In the genomic region with DNA sequence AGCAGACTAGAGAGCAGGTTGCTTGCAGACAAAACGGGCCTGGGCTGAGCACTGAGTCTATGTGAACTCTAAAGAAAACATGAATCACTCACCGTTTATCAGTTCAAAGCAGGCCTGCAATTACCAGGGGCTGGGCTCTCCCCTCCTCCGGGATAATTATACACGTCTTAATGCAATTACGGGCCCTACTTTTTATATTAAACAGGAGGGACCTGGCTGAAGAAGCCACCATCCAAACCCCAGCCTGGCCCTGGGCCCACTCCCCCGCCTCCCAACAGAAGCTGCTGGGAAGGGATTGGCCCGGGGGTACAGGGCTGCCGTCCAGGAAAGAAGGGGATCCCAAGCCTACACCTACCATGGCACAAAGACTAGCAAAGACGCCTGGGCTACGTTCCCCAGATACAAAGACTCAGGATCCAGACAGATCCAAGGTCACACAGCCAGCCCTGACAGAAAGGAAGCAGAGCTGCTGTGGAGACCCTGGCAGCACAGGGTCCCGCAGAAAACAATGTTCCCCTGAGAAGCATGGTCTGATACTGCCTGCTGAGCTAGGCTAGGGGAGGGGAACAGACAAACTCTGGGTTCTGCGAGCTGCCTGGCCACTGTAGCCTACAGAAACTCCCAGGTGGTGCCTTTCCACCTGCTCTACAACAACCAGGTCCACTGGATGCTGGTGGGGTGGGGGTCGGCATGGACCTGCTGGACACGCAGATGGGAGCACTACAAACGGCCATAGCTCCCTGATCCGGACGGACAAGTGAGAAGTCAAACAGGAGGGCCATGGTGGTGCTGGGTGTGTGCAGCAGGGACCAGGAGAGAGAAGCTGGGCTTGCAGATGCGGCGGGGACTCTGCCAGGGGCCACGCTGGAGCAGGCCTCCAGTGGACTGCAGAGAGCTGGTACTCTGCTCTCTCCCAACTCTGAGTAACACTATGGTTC, we compare ENCODE assay signal across 8 mouse cellular contexts. TPM values are rescaled to one million over a fixed set of nuclear protein-coding genes. Genes with fewer than 3 reads are reported as not detected.
DNase-seq lines count a peak whose midpoint lies in the region; ATAC-seq lines count a peak whose summit lies in the region.

No protein-coding gene starts in this region.

- peaks cover 39% of the 10 kb centered on the region for H3K4me1 ChIP-seq in heart, embryonic 10.5 days
- H3K4me1 ChIP-seq in forebrain, embryonic 14.5 days (ENCODE audit: control insufficient read depth, insufficient read depth, low read length) = peaks cover 29% of the 10 kb centered on the region
- peaks cover 42% of the 10 kb centered on the region for H3K4me1 ChIP-seq in limb, embryonic 13.5 days

- H3K27ac ChIP-seq in heart, embryonic 10.5 days = peak overlapping the region; percentile 95; the same call in 1 of the 2 replicates
- H3K27ac ChIP-seq in forebrain, embryonic 14.5 days (ENCODE audit: low read depth, low read length) = peak overlapping the region; percentile 72
- H3K27ac ChIP-seq in limb, embryonic 13.5 days = peak overlapping the region; percentile 29; the same call in 1 of the 2 replicates

- DNase-seq in heart, embryonic 10.5 days (ENCODE audit: low spot score) = no peak
- DNase-seq in heart, adult 11 months = no peak
- peak; percentile 49 for DNase-seq in adrenal gland, postnatal 25 days
- peak; percentile 74 for DNase-seq in forebrain, embryonic 14.5 days (ENCODE audit: low spot score)
- DNase-seq in spleen, adult 12 weeks (ENCODE audit: low spot score) = no peak
- no peak for DNase-seq in spleen, adult 18-20 months
- DNase-seq in layer of hippocampus, postnatal 14 days (ENCODE audit: low spot score in 2 of 2) = no peak

- WGBS in heart, embryonic 10.5 days = 64% methylated on average over 20 of the region's 20 CpGs
- 32% methylated on average over 20 of the region's 20 CpGs for WGBS in forebrain, embryonic 14.5 days
- 49% methylated on average over 20 of the region's 20 CpGs for WGBS in limb, embryonic 13.5 days

- peak; percentile 5; the same call in 1 of the 2 replicates for ATAC-seq in forebrain, embryonic 14.5 days
- no peak for ATAC-seq in limb, embryonic 13.5 days (ENCODE audit: low FRiP score, low read depth)

- H3K27me3 ChIP-seq in heart, embryonic 10.5 days (ENCODE audit: insufficient read depth, poor library complexity, severe bottlenecking) = peaks cover 14% of the 10 kb centered on the region
- H3K27me3 ChIP-seq in forebrain, embryonic 14.5 days (replicated peaks; ENCODE audit: control insufficient read depth, insufficient read depth, low read length) = no peaks in the 10 kb centered on the region
- H3K27me3 ChIP-seq in limb, embryonic 13.5 days = peaks cover 9% of the 10 kb centered on the region; the same call in 1 of the 2 replicates

- H3K36me3 ChIP-seq in heart, embryonic 10.5 days = peaks cover 23% of the 10 kb centered on the region; the same call in 1 of the 2 replicates
- peaks cover 23% of the 10 kb centered on the region for H3K36me3 ChIP-seq in forebrain, embryonic 14.5 days (ENCODE audit: control insufficient read depth, insufficient read depth, low read length)
- H3K36me3 ChIP-seq in limb, embryonic 13.5 days = peaks cover 22% of the 10 kb centered on the region

- no peaks in the 10 kb centered on the region for H3K9me3 ChIP-seq in heart, embryonic 10.5 days
- H3K9me3 ChIP-seq in forebrain, embryonic 14.5 days (replicated peaks; ENCODE audit: control insufficient read depth, low read length) = no peaks in the 10 kb centered on the region
- no peaks in the 10 kb centered on the region for H3K9me3 ChIP-seq in limb, embryonic 13.5 days

- H3K4me2 ChIP-seq in forebrain, embryonic 14.5 days (ENCODE audit: low read length) = peak overlapping the region; percentile 87
- H3K4me2 ChIP-seq in limb, embryonic 13.5 days (replicated peaks) = peak overlapping the region; percentile 95

- H3K4me3 ChIP-seq in heart, embryonic 10.5 days = peak overlapping the region; percentile 84
- peak overlapping the region; percentile 97 for H3K4me3 ChIP-seq in forebrain, embryonic 14.5 days (ENCODE audit: low read depth, low read length)
- peak overlapping the region; percentile 98 for H3K4me3 ChIP-seq in limb, embryonic 13.5 days

- H3K9ac ChIP-seq in forebrain, embryonic 14.5 days (ENCODE audit: low read length) = peak overlapping the region; percentile 98
- peak overlapping the region; percentile 99 for H3K9ac ChIP-seq in limb, embryonic 13.5 days

RNA-seq across cellular contexts. Expression of a gene that starts 2.4 kb away (rescaled TPM):
- 11.3 and 14.3 TPM in 2 replicates for polyA plus RNA-seq in heart, embryonic 10.5 days (2016; fragmentation: Nextera tagmentation; extraction: Ambion mirVana)
- 137 and 164 TPM in 2 replicates for total RNA-seq in adrenal gland, postnatal 25 days (2021)
- 26.8 and 31.9 TPM in 2 replicates for polyA plus RNA-seq in forebrain, embryonic 14.5 days (2014; fragmentation: Nextera tagmentation; extraction: Ambion mirVana)
- 29.6 and 29.8 TPM in 2 replicates for polyA plus RNA-seq in limb, embryonic 13.5 days (2015; fragmentation: Nextera tagmentation; extraction: Ambion mirVana)
- 100 to 1,000 TPM; 162 to 166 TPM for total RNA-seq in layer of hippocampus, postnatal 14 days (2021)

Comparison
In these comparisons a context has a peak if more than half of its experiments do, and no peak if none do; other contexts are left out.
1. DNase-seq: peak in adrenal gland, postnatal 25 days (single experiment) and forebrain, embryonic 14.5 days (single experiment); none in heart, embryonic 10.5 days (single experiment), heart, adult 11 months (single experiment), spleen, adult 12 weeks (single experiment), spleen, adult 18-20 months (0 of 2) and layer of hippocampus, postnatal 14 days (0 of 2).
2. H3K27ac ChIP-seq: peak in every context shown above with its lines; median percentile 95 in heart, embryonic 10.5 days; 72 in forebrain, embryonic 14.5 days; 29 in limb, embryonic 13.5 days.
3. Peak in every context shown above with its lines, with median percentiles within 50 percentile points of each other: H3K4me3 ChIP-seq.